Mouse (Mus musculus): ENCODE measurements around the gene Olfr1109.

Olfr1109 gene

GRCm38 (mm10) chr2:87095908-87096307 lies at the start of gene Olfr1109:
Olfr1109 (minus strand) TSS chr2:87096008.
- DNase-seq (ENCODE audit: low spot score in 2 of 2) = no peak

- no peak for DNase-seq (ENCODE audit: low spot score in 2 of 2)
Observed at GRCm38 (mm10) chr2:87140200-87140599, 44.4 kb upstream of the Olfr1109 start, which contains the start of gene Olfr1110. Olfr1110 (minus strand) TSS chr2:87140300.

GRCm38 (mm10) chr2:87114467-87114866 lies 18.7 kb upstream of the Olfr1109 start, which contains the start of gene Olfr259:
Olfr259 (minus strand) TSS chr2:87114567.
- DNase-seq (ENCODE audit: low spot score in 2 of 2) = no peak

- DNase-seq (ENCODE audit: low spot score in 2 of 2) = no peak
Observed at GRCm38 (mm10) chr2:87075717-87076116, 20.1 kb downstream of the Olfr1109 start, which contains the start of gene Olfr1107. Olfr1107 (minus strand) TSS chr2:87075817.

GRCm38 (mm10) chr2:87052173-87052572 lies 43.6 kb downstream of the Olfr1109 start, which contains the start of gene Olfr1106:
Olfr1106 (minus strand) TSS chr2:87052273.
- DNase-seq (ENCODE audit: low spot score in 2 of 2) = no peak

Measured in urinary bladder, postnatal 4 days (tissue).